Mouse (Mus musculus) retina, adult 2 months (tissue): ENCODE data around the gene Gpd1l.
A peak's percentile ranks its signal among the peaks of the same experiment; 100 is the strongest.

ENCODE experiments used
- DNase-seq: peaks from one replicate; pipeline ENCODE4 v3.0.0-alpha.2; 2012; ENCODE audit warnings: low read depth, low spot score

Gene Gpd1l

DNA sequence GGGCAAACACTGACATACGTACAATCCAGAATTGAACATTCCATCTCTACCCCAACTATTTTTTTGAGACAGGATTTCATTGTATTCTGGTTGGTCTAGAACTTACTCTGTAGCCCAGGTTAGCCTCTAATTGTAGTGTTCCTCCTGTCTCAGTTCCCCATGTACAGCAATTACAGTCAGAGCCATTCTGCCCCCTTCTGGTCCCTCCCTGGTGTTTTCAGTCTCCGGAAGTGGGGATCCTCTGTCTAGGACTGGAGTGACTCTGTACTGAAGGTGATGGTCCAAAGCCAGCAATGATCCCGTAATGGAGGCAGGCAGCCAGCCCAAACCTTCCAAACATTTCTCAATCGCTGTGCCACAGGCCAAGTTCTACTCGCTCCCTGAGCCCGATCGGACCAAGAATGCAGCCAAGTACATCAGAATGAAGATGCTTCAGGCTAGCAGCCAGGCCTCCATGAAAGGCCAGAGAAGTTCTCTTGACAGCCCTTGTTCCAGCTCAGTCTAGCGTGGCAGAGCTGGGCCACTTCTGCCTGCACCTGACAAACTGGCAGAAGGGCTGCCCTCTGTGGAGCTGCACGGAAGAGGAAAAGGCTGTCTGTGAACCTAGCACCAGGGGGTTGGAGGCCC lies 3.2 kb downstream of the Gpd1l start:
- DNase-seq = no peak

DNA sequence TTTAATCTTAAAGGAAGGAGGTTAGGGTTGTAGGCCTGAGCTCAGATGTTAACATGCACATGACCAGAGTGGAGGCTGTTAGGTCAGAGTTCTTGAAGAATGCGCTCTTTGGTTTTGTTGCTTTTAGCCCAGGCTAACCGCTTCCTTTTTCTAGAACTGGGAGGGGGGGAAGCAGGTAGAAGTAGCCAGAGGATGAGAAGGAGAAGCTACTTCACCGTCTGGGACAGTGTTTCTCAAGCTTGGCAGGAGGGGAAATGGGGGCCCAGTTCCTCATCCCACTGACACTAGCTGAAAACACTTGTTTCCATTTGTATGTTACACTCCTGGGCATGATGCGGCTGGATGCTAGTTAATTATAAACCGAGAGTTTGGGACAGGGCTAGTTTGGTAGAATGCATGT lies 8.2 kb downstream of the Gpd1l start:
- no peak for DNase-seq

DNA sequence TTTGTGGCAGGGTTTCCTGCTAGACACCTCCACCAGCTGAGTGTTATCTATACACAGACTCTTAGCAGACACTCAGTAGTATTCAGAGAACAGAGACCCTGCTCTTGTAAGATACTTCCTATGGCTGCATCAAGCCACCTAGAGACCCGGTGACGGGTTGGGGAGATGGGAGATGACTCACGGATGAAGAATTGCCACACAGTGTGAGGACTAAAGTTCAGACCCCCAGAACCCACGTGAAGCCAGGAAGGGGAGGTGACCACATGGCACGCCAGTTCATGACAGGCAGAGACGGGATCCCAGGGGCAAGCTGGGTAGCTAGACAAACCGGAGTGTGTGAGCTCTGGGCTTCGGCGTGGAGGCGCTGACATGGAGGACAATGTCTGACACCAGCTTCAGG lies 8.7 kb downstream of the Gpd1l start:
- DNase-seq = no peak

DNA sequence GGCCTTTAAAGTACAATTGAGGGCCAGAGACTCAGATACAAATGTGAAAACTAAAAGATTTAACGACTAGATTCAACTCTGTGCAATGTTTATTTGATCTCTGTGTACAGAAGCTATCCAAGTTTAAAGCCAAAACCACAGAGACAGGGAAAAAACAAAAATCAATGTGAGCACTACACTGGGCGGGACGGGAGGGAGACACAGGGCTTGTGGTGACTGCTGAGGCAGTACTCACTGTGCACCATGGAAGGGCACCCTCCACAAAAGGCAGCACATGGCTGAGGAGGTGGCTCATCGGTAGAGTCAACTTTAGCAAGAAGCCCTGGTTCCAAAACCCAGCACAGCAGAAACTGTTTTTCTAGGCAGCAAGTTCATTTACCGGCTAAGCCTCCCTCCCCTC lies 9.3 kb downstream of the Gpd1l start:
- DNase-seq = no peak

DNA sequence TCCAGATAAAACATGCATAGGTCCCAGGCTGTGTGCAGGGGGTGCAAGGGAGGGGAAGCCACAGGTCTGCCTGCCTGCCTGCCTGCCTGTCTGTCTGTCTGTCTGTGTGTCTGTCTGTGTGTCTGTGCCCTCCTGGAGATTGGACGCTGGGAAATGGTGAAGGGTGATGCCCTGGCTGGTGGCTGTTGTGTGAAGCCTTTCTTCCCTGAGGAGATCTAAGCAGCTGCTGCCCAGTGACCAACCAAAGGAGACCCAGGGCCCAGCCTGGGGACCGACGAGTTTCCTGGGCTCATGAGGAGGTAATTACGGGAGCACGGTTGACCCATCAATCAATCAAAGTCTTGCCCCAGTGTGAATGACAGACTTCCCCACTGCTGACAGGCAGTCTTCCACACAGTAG lies 11.6 kb downstream of the Gpd1l start:
- DNase-seq = no peak

DNA sequence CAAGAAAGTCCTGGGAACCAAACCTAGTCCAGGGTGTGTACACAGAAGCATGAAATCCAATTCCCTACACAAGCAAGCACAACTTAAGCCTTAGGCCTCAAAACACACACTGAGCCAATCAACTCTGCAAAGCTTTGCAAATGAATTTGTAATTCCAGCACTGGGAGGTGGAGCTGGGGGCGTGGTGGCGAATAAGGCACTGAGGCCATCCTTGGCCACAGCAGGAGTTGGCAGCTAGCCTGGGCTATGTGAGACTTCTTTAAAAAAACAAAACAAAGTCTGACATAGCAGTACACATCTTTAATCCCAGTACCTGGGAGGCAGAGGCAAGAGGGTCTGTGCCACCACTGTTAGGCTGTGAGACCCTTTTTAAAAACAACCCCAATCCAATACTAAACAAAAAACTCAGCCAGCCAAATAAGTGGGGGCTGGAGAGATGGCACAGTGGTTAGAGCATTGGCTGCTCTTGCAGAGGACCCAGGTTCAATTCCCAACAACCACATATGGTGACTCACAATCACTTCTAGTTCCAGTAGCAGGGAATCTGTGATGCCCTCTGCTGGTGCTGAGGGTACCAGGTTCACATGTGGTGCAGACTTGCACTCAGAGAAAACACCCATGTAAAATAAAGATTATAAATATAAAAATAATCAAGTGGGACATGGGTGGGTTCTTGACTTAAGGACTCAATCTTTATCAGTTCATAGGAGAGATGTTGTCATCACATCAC lies 12.3 kb downstream of the Gpd1l start:
- no peak for DNase-seq

DNA sequence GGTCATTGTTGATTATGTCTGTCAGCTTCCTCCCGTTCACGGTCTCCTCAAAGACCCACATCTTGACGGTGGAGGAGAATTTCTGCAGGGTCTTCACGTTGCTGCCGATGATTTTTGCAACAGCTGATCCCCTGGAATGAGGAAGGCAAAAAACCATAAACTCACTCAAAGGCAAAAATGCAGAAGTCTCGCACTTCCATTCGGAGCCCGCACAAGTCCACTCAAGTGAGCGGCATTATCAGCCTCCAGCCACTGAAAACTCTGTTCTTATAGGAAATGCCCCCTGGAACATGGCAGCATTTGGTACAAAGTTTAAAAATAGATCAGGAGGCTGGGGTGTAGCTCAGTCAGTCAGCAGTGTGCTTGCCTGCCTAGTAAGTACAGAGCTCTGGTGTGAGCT lies 13.2 kb downstream of the Gpd1l start:
- DNase-seq = no peak

DNA sequence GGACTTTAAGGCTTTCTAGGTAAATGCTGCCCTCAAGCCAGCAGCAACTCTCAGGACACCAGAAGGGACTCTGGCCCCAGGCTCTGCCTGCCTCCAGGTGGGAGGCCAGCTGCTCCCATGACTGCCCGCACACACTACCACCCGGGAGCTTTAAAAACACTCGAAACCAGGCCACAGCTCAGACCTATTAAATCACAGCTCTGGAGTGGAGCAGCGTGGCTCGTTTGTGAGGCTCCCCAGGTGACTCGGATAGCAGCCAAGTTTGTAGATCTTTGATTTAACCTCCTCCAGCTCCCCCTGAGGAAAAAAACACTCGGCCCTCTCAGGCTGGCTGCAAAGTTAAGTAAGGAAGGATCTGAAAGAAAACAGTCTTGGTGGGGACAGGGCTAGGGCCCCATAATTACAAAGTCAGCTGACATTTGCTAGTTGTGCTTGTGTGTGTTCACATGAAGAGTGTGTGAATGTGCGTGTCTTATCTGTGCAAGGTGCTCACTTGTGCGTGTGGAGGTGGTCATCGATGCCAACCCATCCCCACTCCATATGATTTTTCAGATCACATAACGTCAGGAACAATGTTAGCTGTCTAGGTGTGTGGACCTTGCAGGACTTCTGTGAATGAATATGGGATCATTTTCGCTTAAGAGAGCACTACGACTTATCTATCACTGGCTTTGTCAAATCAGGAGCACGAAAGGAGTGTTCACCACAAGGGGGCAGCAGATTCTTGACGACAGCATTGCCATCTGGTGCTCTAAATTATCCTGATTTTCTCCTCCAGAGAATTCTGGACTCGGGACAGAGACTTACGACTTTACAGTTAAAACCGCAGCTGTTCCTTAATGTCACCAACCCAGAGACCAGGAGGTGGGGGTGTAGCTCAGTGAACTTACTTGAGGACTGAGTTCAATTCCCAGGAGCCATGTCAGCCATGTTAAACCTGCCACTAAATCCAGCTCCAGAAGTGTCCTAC lies 20.8 kb downstream of the Gpd1l start:
- DNase-seq = peak; percentile 66

DNA sequence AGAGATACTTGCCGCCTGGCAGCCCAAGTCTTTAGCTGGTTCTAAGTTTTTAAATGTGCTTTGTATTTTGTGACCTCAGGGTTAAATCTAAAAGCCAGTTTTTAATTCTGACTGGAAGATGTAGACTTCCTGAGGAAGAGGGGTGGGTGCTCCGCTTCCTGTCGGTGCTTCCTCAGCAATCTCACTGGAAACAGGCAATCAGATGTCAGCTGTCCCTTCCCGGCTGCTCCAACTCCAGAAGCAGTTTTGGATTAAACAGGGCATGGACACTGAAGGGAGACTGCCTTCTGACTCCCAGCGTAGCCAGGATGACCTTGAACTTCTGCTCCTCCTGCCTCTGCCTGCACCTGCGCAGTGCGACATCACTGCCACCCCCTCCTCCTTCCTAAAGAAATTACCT lies 26.3 kb downstream of the Gpd1l start:
- DNase-seq = no peak

DNA sequence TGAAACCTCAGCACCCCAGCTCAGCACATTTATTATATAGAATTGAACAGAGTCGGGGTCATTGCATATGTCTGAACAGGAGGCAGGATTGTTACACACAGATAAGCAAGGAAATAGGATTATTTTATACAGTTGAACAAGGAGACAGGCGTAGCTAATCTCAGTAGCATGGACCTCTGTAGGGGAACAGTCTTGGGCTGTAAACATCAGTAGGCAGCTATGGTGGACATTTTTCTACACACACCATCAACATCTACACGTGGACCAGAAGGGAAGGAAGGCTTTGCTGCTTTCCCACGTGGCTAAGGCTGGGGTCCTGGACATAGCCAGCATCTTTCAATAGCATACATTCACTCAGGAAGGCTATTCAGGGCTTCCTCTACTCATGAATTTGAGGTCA lies 37.9 kb downstream of the Gpd1l start:
- no peak for DNase-seq

DNA sequence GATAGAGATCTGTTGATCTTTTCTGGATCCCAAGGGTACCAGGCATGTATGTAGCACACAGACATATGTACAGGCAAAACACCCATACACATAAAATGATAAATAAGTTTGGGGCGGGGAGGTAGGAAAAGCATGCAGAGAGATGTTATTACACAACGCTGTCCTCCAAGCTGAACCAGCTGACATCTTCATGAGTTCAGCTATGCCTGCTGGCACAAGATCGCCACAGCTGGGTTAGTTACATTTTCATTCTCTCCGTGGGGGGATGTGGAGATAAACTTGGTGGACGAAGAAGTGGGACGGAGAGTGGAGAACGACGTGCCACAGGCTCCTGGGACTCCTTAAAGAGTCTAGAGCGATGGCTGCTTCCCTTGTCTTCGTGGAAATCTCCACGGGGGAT lies 40.8 kb downstream of the Gpd1l start:
- DNase-seq = no peak

DNA sequence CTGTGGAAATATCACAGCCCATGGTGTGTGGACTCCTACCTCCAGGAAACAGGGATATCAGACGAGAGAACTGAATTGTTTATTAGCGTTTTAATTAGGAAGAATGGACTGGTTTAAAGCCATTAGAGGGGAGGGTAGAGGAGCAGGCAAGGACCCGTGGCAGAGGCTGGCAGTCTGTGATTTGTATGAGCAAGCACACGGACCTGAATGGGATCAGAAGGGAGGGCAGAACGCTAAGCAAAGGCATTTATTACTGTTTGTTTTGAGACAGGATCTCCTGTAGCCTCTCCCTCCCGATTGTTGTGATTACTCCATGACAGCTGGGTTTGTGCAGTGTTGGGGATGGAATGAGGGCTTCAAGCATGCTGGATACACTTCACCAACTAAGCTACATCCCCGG lies 43.4 kb downstream of the Gpd1l start:
- DNase-seq = no peak

DNA sequence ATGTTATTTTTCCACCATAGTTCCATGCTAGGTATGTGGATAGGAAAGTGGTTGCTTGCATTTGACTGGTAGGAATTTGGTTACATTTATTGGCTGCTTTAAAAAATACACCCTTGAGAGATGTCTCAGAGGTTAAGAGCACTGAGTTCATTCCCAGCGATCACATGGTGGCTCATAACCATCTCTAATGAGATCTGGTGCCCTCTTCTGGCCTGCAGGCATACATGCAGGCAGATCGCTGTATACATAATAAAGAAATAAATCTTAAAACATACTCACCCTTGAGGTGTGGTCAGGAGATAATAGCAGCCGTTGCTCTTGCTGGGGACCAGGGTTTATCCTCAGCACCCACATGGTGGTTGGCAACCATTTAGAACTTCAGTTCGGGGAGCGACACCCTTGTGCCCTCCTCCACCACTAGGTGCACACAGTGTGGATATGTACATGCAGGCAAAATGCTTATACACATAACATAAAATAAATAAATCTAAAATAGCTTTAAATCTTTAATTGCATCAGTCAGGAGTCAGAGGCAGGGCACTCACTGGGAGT lies 44.9 kb downstream of the Gpd1l start:
- DNase-seq = no peak

DNA sequence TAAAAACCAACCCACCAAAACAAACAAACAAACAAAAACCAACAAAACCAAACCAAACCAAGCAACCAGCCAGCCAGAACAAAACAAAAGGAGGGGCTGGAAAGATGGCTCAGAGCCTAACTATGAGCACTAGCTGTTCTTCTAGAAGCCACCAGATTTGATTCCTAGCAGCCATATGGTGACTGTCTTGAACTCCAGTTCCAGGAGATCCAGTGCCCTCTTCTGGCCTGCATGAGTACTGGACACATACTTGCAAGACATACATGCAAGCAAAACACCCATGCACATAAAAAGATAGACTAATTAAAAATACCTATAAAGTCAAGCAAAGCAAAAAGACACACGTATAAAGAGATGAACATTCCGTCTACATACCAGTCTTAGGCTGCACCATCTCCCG lies 46.1 kb downstream of the Gpd1l start:
- DNase-seq = no peak

DNA sequence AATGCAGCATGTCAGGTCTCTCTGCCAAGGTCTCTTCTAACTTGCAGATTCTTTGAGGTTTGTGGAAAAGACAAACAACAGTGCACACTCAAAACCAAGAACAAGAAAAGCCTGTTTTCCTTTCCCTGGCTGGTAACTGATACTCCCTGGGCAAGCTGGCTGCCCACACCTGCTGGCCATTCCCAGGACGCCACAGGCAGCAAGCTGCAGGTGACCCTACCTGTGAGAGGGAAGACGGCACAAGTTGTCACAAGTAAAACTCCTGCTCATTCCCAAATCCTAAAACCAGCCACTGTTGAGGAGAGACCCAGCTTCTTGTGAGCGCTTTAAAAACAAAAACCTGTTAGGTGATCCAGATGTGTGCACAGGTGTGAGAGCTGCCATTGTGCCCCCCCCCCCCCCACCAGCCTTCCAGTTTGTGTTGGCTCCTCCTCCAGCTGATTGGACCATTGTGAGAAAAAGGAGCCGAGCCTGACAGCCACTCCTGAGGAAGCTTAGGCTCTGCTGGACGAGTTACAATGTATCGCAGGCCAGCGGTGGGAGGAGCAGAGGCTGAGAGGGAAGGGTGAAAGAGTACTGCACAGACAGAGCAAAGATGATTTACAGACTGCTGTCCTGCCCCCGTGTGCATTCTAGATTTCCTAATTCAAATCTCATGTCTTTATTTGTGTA lies 47.7 kb downstream of the Gpd1l start:
- DNase-seq = no peak

DNA sequence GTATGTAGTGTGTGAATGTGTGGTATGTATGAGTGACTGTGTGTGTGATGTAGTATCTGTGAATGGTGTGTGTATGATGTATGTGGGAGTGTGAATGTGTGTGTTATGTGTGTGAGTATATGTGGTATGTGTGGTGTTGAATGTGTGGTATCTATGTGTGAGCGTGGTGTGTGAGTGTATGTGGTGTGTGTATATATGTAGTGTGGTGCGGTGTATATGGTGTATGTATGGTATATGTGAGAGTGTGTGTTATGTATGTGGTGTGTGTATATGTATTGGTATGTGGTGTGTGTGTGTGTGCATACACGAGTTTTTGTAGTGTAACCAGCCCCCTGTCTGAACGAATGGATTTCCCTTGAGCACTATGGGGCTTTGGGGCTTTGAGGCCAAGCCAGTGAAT lies 48.2 kb downstream of the Gpd1l start:
- DNase-seq = no peak

DNA sequence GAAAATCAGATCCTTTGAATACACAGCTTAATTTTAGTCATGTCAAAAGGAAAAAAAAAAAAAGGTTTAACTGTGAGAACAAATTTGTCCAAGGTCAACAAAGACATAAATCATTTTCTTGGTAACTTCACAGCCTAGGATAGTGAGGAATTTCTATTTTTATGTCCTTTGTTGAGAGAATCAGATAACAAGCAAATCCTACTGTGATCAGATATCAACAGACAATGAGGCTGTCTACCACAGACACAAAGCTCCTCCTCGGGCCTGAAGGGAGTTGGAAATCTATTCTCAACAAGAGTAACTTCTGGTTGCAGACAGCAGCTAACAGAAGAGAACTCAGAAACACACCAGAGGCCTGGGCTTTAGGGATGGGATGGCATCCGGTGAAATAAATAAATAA lies 51.8 kb downstream of the Gpd1l start:
- no peak for DNase-seq

DNA sequence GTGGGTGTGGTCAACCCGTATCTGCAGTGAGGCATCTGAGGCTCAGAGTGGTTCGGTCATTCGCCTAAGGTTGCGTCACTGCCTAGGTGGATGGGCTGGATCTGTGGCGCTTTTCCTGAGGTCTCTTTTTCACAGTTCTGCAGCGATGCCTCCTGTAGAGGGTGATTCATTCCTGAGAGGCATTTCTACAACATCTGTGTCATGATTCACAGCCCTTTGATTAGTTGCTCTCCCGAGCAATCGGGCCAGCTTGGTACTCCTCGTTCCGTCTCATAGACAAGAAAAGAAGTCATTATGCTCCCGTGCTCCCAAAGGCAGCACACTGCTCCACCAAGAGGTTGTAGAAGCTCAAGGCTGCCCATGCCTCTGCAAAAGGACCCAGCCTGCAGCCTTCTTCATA lies 78.5 kb downstream of the Gpd1l start:
- DNase-seq = no peak

DNA sequence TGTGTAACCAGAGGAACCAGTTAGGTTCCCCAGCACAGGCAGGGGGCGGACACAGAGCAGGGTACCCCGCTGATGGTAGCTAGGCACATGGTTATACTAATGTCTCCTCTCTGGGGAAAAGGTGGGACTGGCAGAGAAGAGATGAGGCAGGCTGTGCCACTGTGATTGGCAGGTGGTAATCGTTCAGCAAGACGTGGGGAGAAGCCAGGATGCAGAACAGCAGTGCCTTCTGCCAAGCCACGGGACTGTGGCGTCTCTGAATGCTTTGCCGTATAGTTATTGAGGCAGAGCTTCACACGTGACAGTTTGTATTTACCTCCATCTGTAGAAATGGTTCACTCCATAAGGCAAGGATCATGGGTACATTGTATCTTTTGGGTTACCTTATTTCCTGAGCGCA lies 79.1 kb downstream of the Gpd1l start:
- no peak for DNase-seq

DNA sequence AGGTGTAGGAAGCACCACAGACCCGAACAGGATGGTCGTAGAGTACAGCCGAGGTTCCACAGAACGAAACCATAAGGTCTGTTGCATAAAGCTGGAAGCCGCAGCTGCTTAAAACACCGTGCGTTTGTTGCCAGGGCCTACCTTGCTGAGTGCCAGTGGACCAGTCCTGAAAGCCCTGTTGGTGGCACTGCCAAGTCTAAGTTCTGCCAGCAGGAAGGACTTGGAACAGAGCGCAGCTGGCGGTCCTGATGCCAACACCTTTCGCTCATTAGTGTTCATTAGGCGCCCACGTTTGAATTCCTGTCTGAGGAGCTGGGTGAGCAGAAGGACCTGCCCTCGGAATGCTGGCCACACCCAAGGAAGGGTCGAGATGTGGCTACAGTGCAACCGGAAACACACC lies 80.5 kb downstream of the Gpd1l start:
- DNase-seq = no peak

DNA sequence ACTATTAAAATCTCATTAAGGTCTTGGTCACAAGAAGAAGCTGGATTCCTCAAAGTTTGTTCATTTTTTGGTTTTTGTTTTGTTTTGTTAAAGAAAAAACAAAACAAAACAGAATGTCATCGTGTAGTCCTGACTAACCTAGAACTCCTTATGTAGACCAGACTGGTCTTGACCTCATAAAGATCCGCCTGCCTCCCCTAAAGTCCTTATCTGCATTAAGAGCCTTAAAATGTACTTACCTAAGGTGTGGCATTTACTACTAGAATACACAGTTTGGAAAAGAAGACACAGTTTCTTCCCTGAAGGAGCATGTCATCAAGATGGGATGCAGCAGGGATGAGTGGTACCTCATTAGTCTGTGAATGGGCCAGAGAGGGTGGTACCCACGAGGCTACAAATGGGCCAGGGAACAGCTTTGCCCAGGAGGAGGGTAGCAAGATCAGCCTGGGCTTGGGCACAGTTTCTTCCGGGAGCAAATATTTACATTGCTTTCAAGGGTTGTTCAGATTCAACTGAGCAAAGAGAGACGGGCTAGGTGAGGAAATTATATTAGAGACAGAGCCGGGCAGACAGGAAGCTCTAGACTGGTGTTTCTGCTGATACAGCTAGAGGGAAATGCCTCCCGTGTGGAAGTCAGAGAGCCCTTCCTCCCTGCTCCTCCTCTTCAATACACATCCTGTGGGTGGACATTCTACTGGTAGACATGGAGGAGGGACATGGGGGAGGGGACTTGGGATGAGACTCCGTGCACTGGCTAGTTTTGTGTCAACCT lies 82.2 kb downstream of the Gpd1l start:
- no peak for DNase-seq
